Mouse (Mus musculus): ENCODE data around the gene Ezh1.

DNA sequence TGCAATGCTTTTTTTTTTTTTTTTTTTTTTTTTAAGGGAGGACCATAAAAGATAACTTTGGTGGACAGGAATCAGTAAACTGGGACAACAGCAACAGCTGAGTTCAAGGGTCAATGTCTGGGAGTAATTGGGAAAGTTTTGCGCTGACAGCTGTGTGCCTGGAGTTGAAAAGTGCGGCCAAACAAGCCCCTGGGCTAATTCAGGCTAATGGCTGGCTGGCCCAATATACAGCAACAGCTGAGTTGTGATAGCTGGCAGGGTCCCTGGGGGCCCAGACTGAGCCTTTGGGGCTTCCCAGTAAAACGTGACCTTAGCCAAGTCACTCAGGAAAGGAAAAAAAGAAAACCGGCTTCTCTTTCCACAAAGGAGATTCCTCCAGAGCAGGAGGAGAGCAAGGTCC is 18.8 kb upstream of the Ezh1 start:
- no peak for TF ChIP-seq CTCF (IDR thresholded peaks at IDR 0.05; ENCODE audit: low read depth, low read length)
- TF ChIP-seq POLR2A (IDR thresholded peaks at IDR 0.05; ENCODE audit: insufficient read depth, low read length), result no peak
- no peak for TF ChIP-seq EP300 (IDR thresholded peaks at IDR 0.05; ENCODE audit: insufficient read depth, low read depth, low read length)

Data from ES-Bruce4 (cell line).